Mouse (Mus musculus) stomach, postnatal 0 days (tissue): ENCODE measurements at regions not wholly inside any gene's neighbourhood (a gene's known extent, or its start where the extent isn't known, plus 50 kb on each side); places are given as distances from the start of the nearest gene placed in this dataset.

Source experiments
- CTCF ChIP-seq: IDR thresholded peaks from 2 replicates; pipeline ENCODE4 v1.5.1; 2016; ENCODE audit warnings: antibody characterized with exemption, low read depth, mild to moderate bottlenecking, moderate library complexity
- EP300 ChIP-seq: optimal IDR thresholded peaks from 2 replicates; pipeline ENCODE3; 2016; ENCODE audit warnings: antibody characterized with exemption

- TF ChIP-seq CTCF, result no peak
- no peak for TF ChIP-seq EP300
Measured at GRCm38 (mm10) chr14:25310671-25311151, 148.3 kb upstream of the Zmiz1 start.
